Mouse (Mus musculus): ENCODE data around the gene Slc24a4. TPM values are rescaled to one million over a fixed set of nuclear protein-coding genes. Genes with fewer than 3 reads are reported as not detected.

Gene Slc24a4
- total RNA-seq, 2 experiments from 2014 or later, result 0.37 to 0.80 TPM

DNA sequence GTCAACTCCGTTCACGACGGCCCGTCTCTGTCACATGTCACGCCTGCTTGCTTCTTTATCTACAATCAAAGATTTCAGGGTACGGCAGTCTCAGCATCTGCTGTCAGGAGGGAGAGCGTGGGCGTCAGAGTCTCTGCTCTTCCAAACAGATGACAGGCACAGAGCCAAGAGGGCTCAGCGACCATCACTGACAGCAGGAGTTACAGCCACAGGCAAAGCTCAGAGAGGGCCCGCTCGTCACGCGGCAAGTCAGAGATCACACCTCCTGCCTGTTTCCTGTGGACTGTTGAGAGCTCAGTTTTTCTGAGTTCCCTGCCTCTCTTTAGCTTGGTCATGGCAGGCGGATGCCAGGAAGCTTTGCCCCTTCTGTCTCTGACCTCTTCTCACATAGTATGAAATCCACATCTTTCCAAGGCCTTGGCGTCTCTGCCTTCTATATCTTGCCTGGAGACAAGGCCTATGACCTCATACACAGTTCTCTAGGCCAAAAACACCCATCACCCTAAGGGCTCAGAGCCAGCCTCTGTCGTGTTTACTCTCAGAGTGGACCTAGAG is 180.0 kb downstream of the Slc24a4 start:
- DNase-seq, result peak; percentile 61 to 63

DNA sequence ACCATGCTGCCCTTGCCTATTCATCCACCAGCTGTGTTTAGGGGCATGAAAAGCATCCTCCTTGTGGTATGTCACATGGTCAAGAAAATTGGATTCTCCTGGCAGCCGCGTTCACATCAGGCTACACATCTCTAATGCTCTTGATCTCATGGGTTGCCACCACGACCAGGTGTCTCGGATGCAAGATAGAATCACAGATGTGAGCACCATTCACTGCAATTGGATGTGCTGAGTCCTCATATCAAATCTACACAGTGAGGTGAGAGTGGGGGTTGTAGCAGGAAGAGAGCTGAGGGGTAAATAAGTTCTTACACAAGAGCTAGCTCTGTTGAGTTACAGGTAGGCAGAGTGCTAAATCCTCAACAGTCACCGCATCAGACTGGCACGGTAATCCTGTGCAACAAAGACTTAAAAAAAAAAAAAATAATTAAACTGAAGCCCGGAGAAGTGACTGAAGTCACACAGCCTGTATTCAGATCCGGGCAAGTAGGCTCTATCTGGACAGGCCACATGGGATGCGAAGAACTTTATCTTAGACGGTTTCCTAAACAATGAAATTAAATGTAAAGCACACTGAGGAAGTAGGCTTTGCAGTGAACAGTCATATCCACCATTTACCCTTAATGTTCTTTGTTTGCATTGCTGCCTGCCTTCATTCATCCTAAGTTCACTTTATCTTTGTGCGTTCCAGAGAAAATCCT is 180.7 kb downstream of the Slc24a4 start:
- DNase-seq, result no peak

DNA sequence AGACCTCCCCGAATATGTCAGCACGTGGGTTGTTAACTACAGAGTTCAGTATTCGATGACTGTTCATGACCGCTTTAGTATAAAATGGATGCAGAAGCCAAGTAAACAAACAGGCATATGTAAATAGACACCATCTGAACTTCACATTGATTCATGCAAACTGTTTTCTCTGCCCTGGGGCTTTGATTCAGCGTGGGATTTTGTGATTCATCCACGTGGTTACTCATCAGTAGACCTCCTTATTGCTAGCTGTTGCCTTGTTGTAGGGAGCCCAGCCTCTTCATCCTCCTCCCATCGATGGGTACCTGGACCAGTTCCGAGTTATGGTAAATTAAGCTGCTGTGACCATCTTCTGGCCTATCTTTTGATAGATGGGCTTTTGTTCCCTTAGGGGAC is 181.3 kb downstream of the Slc24a4 start:
- no peak for DNase-seq

DNA sequence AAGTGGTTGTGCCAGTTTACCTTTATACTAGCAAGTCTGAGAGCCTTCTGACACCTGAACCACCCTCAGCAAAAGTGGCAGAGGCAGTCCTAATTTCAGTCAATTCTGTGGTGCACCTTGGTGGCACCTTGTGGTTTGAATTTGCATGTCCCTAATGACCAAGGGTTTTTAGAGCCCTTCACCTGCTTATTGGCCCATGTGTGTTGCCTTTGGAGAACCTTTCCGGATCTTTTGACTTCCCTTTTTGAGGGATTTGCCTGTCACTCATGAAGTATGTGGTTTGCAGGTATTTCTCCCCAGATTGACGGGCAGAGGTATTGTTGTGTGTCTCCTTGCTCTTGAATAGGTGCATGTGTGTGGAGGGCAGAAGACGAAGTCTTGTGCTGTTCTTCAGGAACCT is 181.7 kb downstream of the Slc24a4 start:
- DNase-seq, result no peak

DNA sequence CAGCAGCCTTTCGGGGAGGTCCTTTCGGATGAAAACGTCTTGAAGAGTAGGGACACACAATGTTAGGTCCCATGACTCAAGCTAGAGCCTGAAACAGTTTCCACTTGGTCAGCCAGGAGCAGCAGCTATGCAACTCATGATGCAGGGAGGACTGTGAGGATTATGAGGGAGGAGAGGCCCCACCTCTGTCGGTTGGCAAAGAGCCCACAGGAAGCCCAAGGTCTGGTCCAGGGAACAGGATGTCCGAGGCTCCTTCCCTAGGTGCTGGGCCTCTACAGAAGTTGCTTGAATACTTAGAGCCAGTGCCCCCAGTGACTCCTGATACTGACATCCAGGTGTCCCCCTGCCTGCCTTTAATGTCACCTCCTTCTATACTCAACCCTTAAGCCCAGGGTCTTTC is 182.9 kb downstream of the Slc24a4 start:
- peak; percentile 51 to 71 for DNase-seq

Other genes with a start within 250 kb of the Slc24a4 start
- 10 to 100 TPM; 35.9 to 36.7 TPM for gene Trip11, start 215.5 kb upstream of the Slc24a4 start, total RNA-seq (2021)
- 1 to 10 TPM; 7.5 to 7.9 TPM for gene Atxn3, start 170.5 kb upstream of the Slc24a4 start, total RNA-seq (2021)
- gene Cpsf2, start 152.7 kb upstream of the Slc24a4 start, total RNA-seq (2021), result 10 to 100 TPM; 12.5 to 12.7 TPM
- gene Rin3, start 154.3 kb downstream of the Slc24a4 start, total RNA-seq (2021), result 10 to 100 TPM; 28.3 to 29.5 TPM